Mouse (Mus musculus) monocyte, adult 2 months (primary cell): ENCODE results near the gene Rph3al.

Experiments used
- DNase-seq, 2 experiments: peaks; one replicate each; pipeline ENCODE4 v3.0.0; 2022; ENCODE audit warnings: low spot score in 2 of 2, low read depth in 1 of 2

Gene Rph3al

DNA sequence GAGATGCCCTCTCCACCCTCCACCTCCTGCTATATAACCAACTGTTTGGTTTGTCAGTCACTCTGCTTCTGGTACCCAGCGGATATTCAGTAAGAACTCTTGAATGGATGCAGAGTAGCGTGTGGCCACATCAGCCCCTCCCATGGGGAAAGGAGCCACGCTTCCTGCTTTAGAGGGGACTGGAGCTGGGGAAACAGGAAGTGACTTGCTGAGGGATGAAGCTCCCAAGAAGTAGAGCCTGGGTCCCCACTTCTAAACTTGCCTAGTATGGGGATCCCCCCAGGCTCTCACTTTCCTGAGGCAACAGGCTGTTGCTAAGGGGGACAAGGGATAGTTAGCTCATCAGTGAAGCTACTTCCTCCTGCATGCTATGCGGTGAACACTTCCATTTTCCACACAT, 30.8 kb downstream of the Rph3al start:
- peak in 1 of 2 experiments; percentile 10 for DNase-seq

DNA sequence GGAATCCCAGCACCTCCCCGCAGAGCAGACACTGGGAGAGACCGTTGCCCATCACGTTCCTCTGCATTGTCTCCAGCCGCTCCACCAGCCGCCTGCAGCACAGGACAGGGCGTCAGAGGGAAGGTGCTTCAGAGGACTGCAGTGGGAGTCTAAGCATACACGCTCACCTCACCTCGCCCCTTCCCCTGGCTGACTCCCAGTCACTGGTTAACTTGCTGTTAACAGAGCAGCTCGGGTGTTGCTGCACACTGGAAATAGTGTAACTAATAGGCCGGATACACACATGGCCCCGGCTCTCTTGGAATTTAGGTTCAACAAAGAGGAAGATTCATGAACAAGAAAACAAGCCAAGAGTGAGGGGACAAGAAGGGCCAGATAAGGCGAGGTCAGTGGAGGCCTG, 31.7 kb downstream of the Rph3al start:
- DNase-seq, result no peak

DNA sequence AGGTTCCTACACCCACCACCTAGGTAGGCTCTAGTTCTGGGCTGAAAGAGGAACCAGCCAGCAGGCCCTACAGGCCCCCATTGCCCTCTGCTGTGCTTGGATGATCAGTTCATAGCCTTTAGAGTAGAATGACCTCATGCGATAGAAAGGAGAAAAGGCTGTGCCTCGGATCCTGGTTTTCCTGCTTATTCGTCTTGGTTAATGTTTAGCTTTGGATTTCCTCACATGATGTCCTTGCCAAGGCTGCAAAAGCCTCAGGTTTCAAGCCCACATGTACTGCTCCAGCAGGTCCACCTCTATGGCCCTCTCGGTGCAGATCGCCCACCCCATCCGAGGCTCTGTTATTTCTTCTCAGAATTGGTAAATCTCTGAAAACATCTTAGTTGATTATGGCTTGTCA, 33.2 kb downstream of the Rph3al start:
- DNase-seq, result no peak

GRCm38 (mm10) chr11:75904501-75904900, 33.7 kb downstream of the Rph3al start:
- no peak for DNase-seq

DNA sequence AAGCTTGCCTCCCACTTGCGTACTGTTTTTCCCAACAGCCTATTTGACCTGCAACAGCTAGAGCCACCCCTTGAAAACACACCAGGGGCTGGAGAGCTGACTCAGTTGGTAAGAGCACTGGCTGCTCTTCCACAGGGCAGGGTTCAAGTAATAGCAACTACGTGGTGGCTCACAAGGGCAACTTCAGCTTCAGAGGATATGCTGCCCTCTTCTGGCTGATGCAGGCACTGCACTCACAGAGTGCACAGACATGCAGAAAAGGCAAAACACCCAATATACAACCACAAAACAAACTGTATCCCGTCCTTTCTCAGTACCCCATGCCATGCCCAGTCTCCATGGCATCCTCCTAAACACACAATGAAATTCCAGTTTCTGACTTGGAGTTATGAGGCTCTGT, 34.7 kb downstream of the Rph3al start:
- DNase-seq, result no peak

- no peak for DNase-seq
Observed at GRCm38 (mm10) chr11:75901339-75901738, 36.9 kb downstream of the Rph3al start.

GRCm38 (mm10) chr11:75899676-75900075, 38.6 kb downstream of the Rph3al start:
- no peak for DNase-seq

GRCm38 (mm10) chr11:75898532-75898931, 39.7 kb downstream of the Rph3al start:
- DNase-seq, result no peak

- no peak for DNase-seq
Observed at GRCm38 (mm10) chr11:75894791-75895420, 43.3 kb downstream of the Rph3al start.

GRCm38 (mm10) chr11:75893956-75894355, 44.3 kb downstream of the Rph3al start:
- DNase-seq, result no peak

GRCm38 (mm10) chr11:75887349-75887748, 50.9 kb downstream of the Rph3al start:
- DNase-seq, result no peak

GRCm38 (mm10) chr11:75881234-75881633, 57.0 kb downstream of the Rph3al start:
- DNase-seq, result peak in 1 of 2 experiments; percentile 15

DNA sequence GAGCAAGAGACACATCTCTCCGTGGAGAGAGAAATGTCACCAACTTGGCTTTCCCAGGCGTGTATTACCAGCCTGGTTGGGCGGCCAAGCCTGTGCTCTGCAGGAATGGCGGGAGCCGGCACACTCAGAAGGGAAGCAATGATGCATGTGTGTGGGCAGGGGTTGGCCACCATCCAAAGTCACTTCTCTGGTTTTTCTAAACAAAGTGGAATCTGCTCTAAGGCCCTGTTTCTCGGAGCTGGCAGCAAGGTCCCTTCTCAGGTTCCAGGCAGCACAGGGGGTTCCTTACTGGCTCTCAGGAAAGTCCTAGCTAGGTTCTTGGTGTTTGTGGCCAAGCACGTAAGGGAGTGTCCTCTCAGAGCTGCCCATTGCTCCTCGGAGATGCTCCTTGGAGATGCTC, 58.2 kb downstream of the Rph3al start:
- DNase-seq, result no peak

DNA sequence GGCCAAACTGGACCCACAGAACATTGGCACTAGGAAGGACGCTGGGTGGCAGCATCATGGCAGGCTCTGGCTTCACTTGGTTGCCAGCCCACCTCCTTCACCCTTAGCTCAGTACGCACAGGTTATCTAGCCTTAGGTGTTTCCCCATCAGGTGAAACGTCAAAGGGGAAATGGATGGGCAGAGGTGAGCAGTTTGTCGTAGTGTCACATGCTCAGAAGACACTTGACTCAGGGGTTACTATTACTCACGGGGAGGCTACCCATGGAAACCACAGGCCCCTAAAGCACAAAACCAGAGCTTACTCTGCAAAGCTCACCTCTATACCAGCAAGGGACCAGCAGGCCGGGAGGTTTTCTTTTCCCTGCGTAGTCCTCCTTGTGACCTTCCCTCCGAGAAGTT, 59.8 kb downstream of the Rph3al start:
- DNase-seq, result no peak

GRCm38 (mm10) chr11:75876043-75876780, 62.0 kb downstream of the Rph3al start:
- DNase-seq, result no peak

DNA sequence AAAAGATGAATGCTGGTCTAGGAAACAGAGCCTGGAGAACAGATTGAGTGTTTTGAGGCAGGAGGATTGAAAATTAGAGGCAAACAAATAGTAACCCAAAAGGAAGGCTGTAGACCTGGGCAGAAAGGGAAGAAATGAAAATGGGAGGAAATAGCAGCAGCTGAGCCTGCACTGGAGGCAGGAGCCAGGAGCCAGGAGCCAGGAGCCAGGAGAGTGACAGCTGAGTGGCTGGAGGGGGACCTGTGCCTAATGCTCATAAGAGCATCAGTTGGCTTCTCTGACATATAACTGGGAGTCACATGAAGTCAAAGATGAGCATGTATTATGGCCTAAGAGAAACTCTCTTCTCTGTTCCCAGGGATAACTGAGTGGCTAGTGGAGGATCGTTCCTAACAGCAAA, 66.5 kb downstream of the Rph3al start:
- no peak for DNase-seq

DNA sequence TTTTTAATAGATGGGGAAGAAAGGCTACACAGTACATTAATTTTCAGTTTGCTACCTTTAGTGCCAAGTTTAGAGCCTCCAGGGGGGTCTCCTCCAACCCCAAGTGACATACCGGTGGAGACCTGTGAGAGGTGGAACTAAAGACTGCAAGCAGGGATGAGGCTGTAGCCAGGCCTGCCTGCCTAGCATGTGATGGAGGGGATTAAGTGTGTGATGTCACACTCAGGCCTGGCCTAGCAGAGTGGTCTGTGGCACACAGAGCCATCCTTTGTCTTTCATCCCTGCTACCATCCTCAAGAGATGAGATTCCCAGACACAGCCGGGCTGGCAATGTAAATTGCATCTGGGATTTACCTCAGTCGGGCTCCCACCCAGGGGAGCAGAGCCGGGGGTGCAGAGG, 67.3 kb downstream of the Rph3al start:
- no peak for DNase-seq

DNA sequence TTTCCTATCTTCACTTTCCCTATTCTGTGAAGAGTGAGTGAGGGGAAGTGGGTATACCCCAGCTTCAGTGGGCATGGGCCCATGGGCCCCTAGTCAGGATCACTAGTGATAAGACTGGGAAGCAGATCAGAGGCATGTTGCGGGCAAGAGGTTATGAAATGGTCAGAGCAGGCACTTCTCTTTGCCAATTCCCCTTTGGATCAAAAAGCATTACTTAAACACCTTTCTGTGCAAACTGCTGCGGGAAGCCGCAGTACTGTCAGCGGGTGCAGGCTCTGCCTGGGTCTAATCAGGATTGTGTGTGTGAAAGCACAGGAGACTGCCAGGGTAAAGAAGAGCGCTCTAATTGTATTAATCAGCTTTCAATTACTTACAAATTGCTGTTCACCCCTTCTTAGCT, 67.8 kb downstream of the Rph3al start:
- no peak for DNase-seq

DNA sequence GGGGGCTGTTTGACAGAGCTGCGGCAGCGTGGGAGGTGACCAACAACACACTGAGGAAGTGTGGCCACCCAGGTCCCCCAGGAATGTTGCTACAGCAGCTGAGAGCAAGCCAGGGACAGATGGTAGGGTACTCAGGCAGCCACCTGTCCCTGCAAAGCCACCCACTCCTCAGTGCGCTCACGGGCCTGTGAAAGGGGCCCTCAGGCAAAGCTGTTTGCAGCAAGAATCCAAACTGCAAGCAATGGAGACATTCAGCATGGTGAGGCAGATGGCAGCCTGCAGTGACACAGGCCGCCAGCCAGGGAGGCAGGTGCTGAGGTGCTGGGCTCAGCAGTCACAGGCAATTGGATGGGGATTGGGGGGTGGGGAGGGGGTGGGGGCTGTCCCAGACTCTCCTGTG, 68.3 kb downstream of the Rph3al start:
- no peak for DNase-seq

DNA sequence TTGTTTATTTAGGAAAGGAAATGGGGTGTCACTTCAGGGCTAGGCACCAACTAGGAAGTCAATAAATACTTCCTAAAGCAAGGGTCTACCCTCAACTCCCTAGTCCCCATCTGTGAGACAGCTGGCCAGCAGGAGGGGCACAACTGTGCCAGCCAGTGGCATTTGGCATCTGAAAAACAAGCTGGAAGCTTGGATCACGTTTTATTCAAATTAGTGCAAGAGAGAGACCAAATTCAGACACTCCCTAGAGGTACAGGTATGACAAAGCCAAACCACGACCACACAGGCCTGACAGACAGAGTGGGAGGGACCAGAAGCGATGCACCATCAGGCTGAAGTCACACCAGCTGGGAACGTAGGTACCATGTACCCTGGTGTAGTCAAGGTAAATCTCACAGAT, 71.4 kb downstream of the Rph3al start:
- no peak for DNase-seq

GRCm38 (mm10) chr11:75865859-75866258, 72.4 kb downstream of the Rph3al start:
- no peak for DNase-seq

GRCm38 (mm10) chr11:75865253-75865619, 73.0 kb downstream of the Rph3al start:
- DNase-seq, result no peak
